Mouse (Mus musculus): ENCODE measurements at regions not wholly inside any gene's neighbourhood (a gene's known extent, or its start where the extent isn't known, plus 50 kb on each side); places are given as distances from the start of the nearest gene placed in this dataset.

GRCm38 (mm10) chr4:124395966-124396395 lies 214.6 kb downstream of the 3100002H09Rik start:
- TF ChIP-seq CTCF (IDR thresholded peaks at IDR 0.05; ENCODE audit: control insufficient read depth, insufficient read depth, insufficient replicate concordance, low read depth, low read length) (no peak), POLR2A (IDR thresholded peaks at IDR 0.05; ENCODE audit: control insufficient read depth, low read depth, low read length) (no peak)

Measured in testis, adult 2 months (tissue).